Mouse (Mus musculus) olfactory bulb, adult 2 months (tissue): ENCODE measurements around the gene Mllt3.

Experiments
- CTCF ChIP-seq: fragments of 200-500 bp; IDR thresholded peaks from 2 replicates; pipeline ENCODE4 v1.5.1; 2012; ENCODE audit warnings: low read depth, mild to moderate bottlenecking, low read length, moderate library complexity; ENCODE audit not compliant: insufficient read depth
- POLR2A ChIP-seq: fragments of 200-500 bp; IDR thresholded peaks from 2 replicates; pipeline ENCODE4 v1.6.1; 2012; ENCODE audit warnings: mild to moderate bottlenecking, low read depth, low read length, moderate library complexity; ENCODE audit not compliant: insufficient read depth

- TF ChIP-seq POLR2A (no peak), CTCF (no peak)
Measured at GRCm38 (mm10) chr4:87737201-87737806, 295.9 kb downstream of the Mllt3 start.
